Mouse (Mus musculus): Measurements from ENCODE around the gene Hspb2. TPM values are rescaled to one million over a fixed set of nuclear protein-coding genes. Genes with fewer than 3 reads are reported as not detected.

The Hspb2 gene
- polyA plus RNA-seq, 1 experiment from 2014 or later = 8.4 TPM

DNA sequence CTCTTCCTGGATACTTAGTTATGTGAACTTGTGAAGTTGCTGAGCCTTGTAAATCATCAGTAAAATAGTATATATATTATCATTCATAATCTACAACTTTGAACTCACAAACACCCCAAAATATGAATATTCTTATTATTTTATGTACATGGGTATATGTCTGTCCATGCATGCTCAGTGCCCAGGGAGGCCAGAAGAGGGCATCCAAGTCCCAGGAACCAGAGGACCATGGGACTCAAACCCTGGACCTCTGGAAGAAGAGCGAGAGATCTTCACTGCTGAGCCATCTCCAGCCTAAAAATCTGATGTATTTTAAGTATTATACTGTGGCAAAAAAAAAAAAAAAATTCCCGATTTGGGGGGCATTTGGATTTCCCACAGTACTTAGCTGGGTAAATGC lies 43.0 kb downstream of the Hspb2 start:
- no peak for ATAC-seq (ENCODE audit: insufficient read depth, low FRiP score, low TSS enrichment)
- Histone ChIP-seq H3K9me3 (ENCODE audit: control insufficient read depth, low read length) (no peaks in the 10 kb centered on the region), H3K36me3 (ENCODE audit: control insufficient read depth, insufficient read depth, low read length) (0 out of 2 replicates have a peak, but pooled peaks cover 6% of the 10 kb centered on the region), H3K4me2 (ENCODE audit: low read depth) (no peak overlapping the region), H3K9ac (ENCODE audit: low read length) (no peak overlapping the region), H3K27me3 (ENCODE audit: control insufficient read depth, insufficient read depth, low read length) (no peaks in the 10 kb centered on the region), H3K4me1 (ENCODE audit: control insufficient read depth, insufficient read depth, low read length) (no peaks in the 10 kb centered on the region), H3K4me3 (ENCODE audit: low read depth, low read length) (no peak overlapping the region), H3K27ac (ENCODE audit: low read depth, low read length) (no peak overlapping the region)
- WGBS = 26% methylated on average over 2 of the region's 2 CpGs
- no peak for DNase-seq (ENCODE audit: low spot score)

DNA sequence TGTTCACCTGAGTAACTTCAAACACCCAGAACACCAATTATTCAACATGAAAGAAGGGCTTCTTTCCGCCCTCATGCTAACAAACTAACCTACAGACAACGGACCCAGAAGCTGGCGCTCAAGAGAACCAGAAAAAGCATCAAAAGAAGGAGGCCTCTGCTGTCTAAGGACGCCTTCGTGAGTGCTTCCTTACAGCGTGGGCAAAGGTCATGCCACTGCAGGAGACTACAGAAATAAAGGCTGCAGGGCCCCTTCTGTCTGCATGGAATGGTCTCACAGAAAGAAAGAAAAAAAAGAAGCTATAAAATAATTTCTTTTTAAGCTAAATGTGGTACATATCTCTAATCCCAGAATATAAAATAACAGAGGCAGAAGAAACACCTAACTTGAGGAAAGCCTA lies 47.2 kb downstream of the Hspb2 start:
- no peak overlapping the region for H3K4me2 ChIP-seq (ENCODE audit: low read depth)
- 0 out of 2 replicates have a peak, but pooled peaks cover 5% of the 10 kb centered on the region for H3K27me3 ChIP-seq (ENCODE audit: control insufficient read depth, insufficient read depth, low read length)
- DNase-seq (ENCODE audit: low spot score) (no peak), ATAC-seq (ENCODE audit: insufficient read depth, low FRiP score, low TSS enrichment) (no peak)
- no peak overlapping the region for H3K27ac ChIP-seq (ENCODE audit: low read depth, low read length)
- H3K4me3 ChIP-seq (ENCODE audit: low read depth, low read length) = no peak overlapping the region
- no peaks in the 10 kb centered on the region for H3K4me1 ChIP-seq (ENCODE audit: control insufficient read depth, insufficient read depth, low read length)
- H3K9ac ChIP-seq (ENCODE audit: low read length) = no peak overlapping the region
- 0 out of 2 replicates have a peak, but pooled peaks cover 4% of the 10 kb centered on the region for H3K36me3 ChIP-seq (ENCODE audit: control insufficient read depth, insufficient read depth, low read length)
- no peaks in the 10 kb centered on the region for H3K9me3 ChIP-seq (ENCODE audit: control insufficient read depth, low read length)
- 34% methylated on average over 6 of the region's 6 CpGs for WGBS

Other genes with a start within 250 kb of the Hspb2 start
- gene Pts, start 223.6 kb downstream of the Hspb2 start, polyA plus RNA-seq (2014; fragmentation: Nextera tagmentation; extraction: Ambion mirVana) = 75.2 and 80.0 TPM in 2 replicates
- 4.7 and 6.4 TPM in 2 replicates for gene Il18, start 197.5 kb downstream of the Hspb2 start, polyA plus RNA-seq (2014; fragmentation: Nextera tagmentation; extraction: Ambion mirVana)
- 0.15 TPM in 1 of 2 replicates, not detected in the other for gene Bco2, start 197.2 kb downstream of the Hspb2 start, polyA plus RNA-seq (2014; fragmentation: Nextera tagmentation; extraction: Ambion mirVana)
- 0.28 TPM in 1 of 2 replicates, not detected in the other for gene Tex12, start 191.0 kb downstream of the Hspb2 start, polyA plus RNA-seq (2014; fragmentation: Nextera tagmentation; extraction: Ambion mirVana)
- gene Sdhd, start 148.5 kb downstream of the Hspb2 start, polyA plus RNA-seq (2014; fragmentation: Nextera tagmentation; extraction: Ambion mirVana) = 273 and 281 TPM in 2 replicates
- 305 and 307 TPM in 2 replicates for gene Timm8b, start 148.4 kb downstream of the Hspb2 start, polyA plus RNA-seq (2014; fragmentation: Nextera tagmentation; extraction: Ambion mirVana)
- 4.7 and 5.9 TPM in 2 replicates for gene Pih1d2, start 135.0 kb downstream of the Hspb2 start, polyA plus RNA-seq (2014; fragmentation: Nextera tagmentation; extraction: Ambion mirVana)
- 28.8 and 29.2 TPM in 2 replicates for gene Nkapd1, start 134.9 kb downstream of the Hspb2 start, polyA plus RNA-seq (2014; fragmentation: Nextera tagmentation; extraction: Ambion mirVana)
- gene Dlat, start 92.6 kb downstream of the Hspb2 start, polyA plus RNA-seq (2014; fragmentation: Nextera tagmentation; extraction: Ambion mirVana) = 70.6 and 74.9 TPM in 2 replicates
- gene Dixdc1, start 12.8 kb downstream of the Hspb2 start, polyA plus RNA-seq (2014; fragmentation: Nextera tagmentation; extraction: Ambion mirVana) = 27.4 and 33.0 TPM in 2 replicates
- gene 2310030G06Rik, start 5.8 kb downstream of the Hspb2 start, polyA plus RNA-seq (2014; fragmentation: Nextera tagmentation; extraction: Ambion mirVana) = 1.1 and 1.3 TPM in 2 replicates
- 12.8 and 14.4 TPM in 2 replicates for gene Cryab, start 1.0 kb downstream of the Hspb2 start, polyA plus RNA-seq (2014; fragmentation: Nextera tagmentation; extraction: Ambion mirVana)
- 10.5 and 10.6 TPM in 2 replicates for gene Fdxacb1, start 15.9 kb upstream of the Hspb2 start, polyA plus RNA-seq (2014; fragmentation: Nextera tagmentation; extraction: Ambion mirVana)
- 46.3 and 46.9 TPM in 2 replicates for gene Alg9, start 22.7 kb upstream of the Hspb2 start, polyA plus RNA-seq (2014; fragmentation: Nextera tagmentation; extraction: Ambion mirVana)
- gene 1110032A03Rik, start 23.2 kb upstream of the Hspb2 start, polyA plus RNA-seq (2014; fragmentation: Nextera tagmentation; extraction: Ambion mirVana) = 34.2 and 43.1 TPM in 2 replicates
- 121 and 122 TPM in 2 replicates for gene Ppp2r1b, start 92.9 kb upstream of the Hspb2 start, polyA plus RNA-seq (2014; fragmentation: Nextera tagmentation; extraction: Ambion mirVana)